Mouse (Mus musculus): Measurements from ENCODE around the gene Fgfr2.
A peak's percentile ranks its signal among the peaks of the same experiment; 100 is the strongest.

The Fgfr2 gene

GRCm38 (mm10) chr7:132426069-132426468, 697.1 kb downstream of the Fgfr2 start:
- no peak for DNase-seq

GRCm38 (mm10) chr7:132425364-132425999, 697.7 kb downstream of the Fgfr2 start:
- no peak for DNase-seq

- DNase-seq, result no peak
Measured at GRCm38 (mm10) chr7:132423570-132423969, 699.6 kb downstream of the Fgfr2 start.

- no peak for DNase-seq
Measured at GRCm38 (mm10) chr7:132419378-132420255, 703.5 kb downstream of the Fgfr2 start.

- no peak for DNase-seq
Measured at GRCm38 (mm10) chr7:132416866-132417265, 706.3 kb downstream of the Fgfr2 start.

- no peak for DNase-seq
Measured at GRCm38 (mm10) chr7:132415866-132416265, 707.3 kb downstream of the Fgfr2 start.

- DNase-seq, result no peak
Measured at GRCm38 (mm10) chr7:132412520-132412919, 710.6 kb downstream of the Fgfr2 start.

- no peak for DNase-seq
Measured at GRCm38 (mm10) chr7:132411708-132412107, 711.4 kb downstream of the Fgfr2 start.

GRCm38 (mm10) chr7:132410958-132411357, 712.2 kb downstream of the Fgfr2 start:
- DNase-seq, result no peak

- peak; percentile 42 for DNase-seq
Measured at GRCm38 (mm10) chr7:132409890-132410289, 713.3 kb downstream of the Fgfr2 start.

GRCm38 (mm10) chr7:132402377-132403084, 720.6 kb downstream of the Fgfr2 start:
- DNase-seq, result no peak

- no peak for DNase-seq
Measured at GRCm38 (mm10) chr7:132398487-132398886, 724.7 kb downstream of the Fgfr2 start.

GRCm38 (mm10) chr7:132396661-132397322, 726.4 kb downstream of the Fgfr2 start:
- no peak for DNase-seq

- no peak for DNase-seq
Measured at GRCm38 (mm10) chr7:132393582-132394175, 729.5 kb downstream of the Fgfr2 start.

GRCm38 (mm10) chr7:132393014-132393406, 730.1 kb downstream of the Fgfr2 start:
- DNase-seq, result no peak

GRCm38 (mm10) chr7:132392233-132393013, 730.7 kb downstream of the Fgfr2 start:
- no peak for DNase-seq

GRCm38 (mm10) chr7:132389473-132389872, 733.7 kb downstream of the Fgfr2 start:
- DNase-seq, result no peak

GRCm38 (mm10) chr7:132387507-132387906, 735.6 kb downstream of the Fgfr2 start:
- no peak for DNase-seq

GRCm38 (mm10) chr7:132386316-132386715, 736.8 kb downstream of the Fgfr2 start:
- DNase-seq, result no peak

GRCm38 (mm10) chr7:132385456-132386130, 737.6 kb downstream of the Fgfr2 start:
- DNase-seq, result peak; percentile 28

Data from right cerebral cortex, adult 18-20 months (tissue).